Mouse (Mus musculus) heart, adult 11 months (tissue): ENCODE data around the gene Ncbp2.
A peak's percentile ranks its signal among the peaks of the same experiment; 100 is the strongest.

Source experiments
- DNase-seq: peaks from one replicate; pipeline ENCODE4 v3.0.0; 2022

The Ncbp2 gene

GRCm38 (mm10) chr16:31948345-31948774 is at the start of gene Ncbp2, which contains the start of gene 0610012G03Rik:
Gene Ncbp2 (plus strand): TSS chr16:31948513.
Gene 0610012G03Rik (minus strand): TSS chr16:31948494.
- peak; percentile 99 for DNase-seq

GRCm38 (mm10) chr16:31898546-31899326 is 49.6 kb upstream of the Ncbp2 start:
- peak; percentile 89 for DNase-seq

GRCm38 (mm10) chr16:31901886-31902285 is 46.4 kb upstream of the Ncbp2 start:
- no peak for DNase-seq

- DNase-seq: no peak
Observed at GRCm38 (mm10) chr16:31903239-31903638, 45.1 kb upstream of the Ncbp2 start.

GRCm38 (mm10) chr16:31905331-31905730 is 43.0 kb upstream of the Ncbp2 start:
- no peak for DNase-seq

- no peak for DNase-seq
Observed at GRCm38 (mm10) chr16:31905891-31906825, 42.2 kb upstream of the Ncbp2 start.

- peak; percentile 95 for DNase-seq
Observed at GRCm38 (mm10) chr16:31906896-31907295, 41.4 kb upstream of the Ncbp2 start.

- no peak for DNase-seq
Observed at GRCm38 (mm10) chr16:31908959-31909358, 39.4 kb upstream of the Ncbp2 start.

GRCm38 (mm10) chr16:31910281-31910847 is 37.9 kb upstream of the Ncbp2 start:
- DNase-seq: no peak

- no peak for DNase-seq
Observed at GRCm38 (mm10) chr16:31917776-31918175, 30.5 kb upstream of the Ncbp2 start.

- DNase-seq: peak; percentile 93
Observed at GRCm38 (mm10) chr16:31918248-31918724, 30.0 kb upstream of the Ncbp2 start.

GRCm38 (mm10) chr16:31924368-31924767 is 23.9 kb upstream of the Ncbp2 start:
- no peak for DNase-seq

GRCm38 (mm10) chr16:31926091-31926490 is 22.2 kb upstream of the Ncbp2 start:
- no peak for DNase-seq

GRCm38 (mm10) chr16:31926547-31927182 is 21.6 kb upstream of the Ncbp2 start:
- peak; percentile 91 for DNase-seq

GRCm38 (mm10) chr16:31927412-31927811 is 20.9 kb upstream of the Ncbp2 start:
- DNase-seq: no peak

GRCm38 (mm10) chr16:31931330-31931729 is 17.0 kb upstream of the Ncbp2 start:
- DNase-seq: no peak

- no peak for DNase-seq
Observed at GRCm38 (mm10) chr16:31932255-31932654, 16.1 kb upstream of the Ncbp2 start.

- DNase-seq: peak; percentile 99
Observed at GRCm38 (mm10) chr16:31932840-31933697, 15.2 kb upstream of the Ncbp2 start.

GRCm38 (mm10) chr16:31933751-31934549 is 14.4 kb upstream of the Ncbp2 start, which contains the start of gene Pigz:
Gene Pigz (plus strand): TSS chr16:31933851.
- peak; percentile 97 for DNase-seq

GRCm38 (mm10) chr16:31934550-31935010 is 13.7 kb upstream of the Ncbp2 start:
- DNase-seq: peak; percentile 91
